Mouse (Mus musculus) frontal cortex, adult (tissue): ENCODE measurements around the gene Ndufv3.
"Not testable (repeated sequence)": the region's sequence is repeated elsewhere in the genome, so short reads cannot be mapped to it uniquely, and the experiment has no call there.

ENCODE experiments used
- ATAC-seq: cut with Nextera tagmentation; 2 replicates; pipeline ENCODE4 v1.9.2; 2017; ENCODE audit warnings: mild to moderate bottlenecking, moderate library complexity, mixed read lengths; ENCODE audit not compliant: low TSS enrichment

Gene Ndufv3

GRCm38 (mm10) chr17:31511792-31512495 lies 8.0 kb upstream of the Ndufv3 start:
- peak; percentile 95 for ATAC-seq

GRCm38 (mm10) chr17:31512593-31512992 lies 7.3 kb upstream of the Ndufv3 start:
- ATAC-seq = no peak

- no peak for ATAC-seq
Observed at GRCm38 (mm10) chr17:31514696-31515095, 5.2 kb upstream of the Ndufv3 start.

GRCm38 (mm10) chr17:31519344-31519945 lies 470 bp upstream of the Ndufv3 start:
- peak; percentile 71 for ATAC-seq

GRCm38 (mm10) chr17:31520895-31521294 lies 980 bp downstream of the Ndufv3 start:
- ATAC-seq = no peak

- no peak for ATAC-seq
Observed at GRCm38 (mm10) chr17:31521948-31522347, 2.0 kb downstream of the Ndufv3 start.

GRCm38 (mm10) chr17:31525114-31525513 lies 5.2 kb downstream of the Ndufv3 start:
- ATAC-seq = no peak

GRCm38 (mm10) chr17:31525816-31526215 lies 5.9 kb downstream of the Ndufv3 start:
- ATAC-seq = no peak

- no peak; the same call in 1 of the 2 replicates for ATAC-seq
Observed at GRCm38 (mm10) chr17:31529314-31529713, 9.4 kb downstream of the Ndufv3 start.

GRCm38 (mm10) chr17:31531441-31532158 lies 11.7 kb downstream of the Ndufv3 start:
- no peak for ATAC-seq

GRCm38 (mm10) chr17:31532331-31532730 lies 12.4 kb downstream of the Ndufv3 start:
- ATAC-seq = not testable (repeated sequence)

GRCm38 (mm10) chr17:31535358-31535757 lies 15.4 kb downstream of the Ndufv3 start:
- ATAC-seq = peak; percentile 9; the same call in 1 of the 2 replicates

- peak; percentile 96 for ATAC-seq
Observed at GRCm38 (mm10) chr17:31535871-31536629, 16.1 kb downstream of the Ndufv3 start.

GRCm38 (mm10) chr17:31540101-31540500 lies 20.2 kb downstream of the Ndufv3 start:
- ATAC-seq = no peak

- no peak for ATAC-seq
Observed at GRCm38 (mm10) chr17:31540809-31541459, 21.0 kb downstream of the Ndufv3 start.

- peak; percentile 23; the same call in 1 of the 2 replicates for ATAC-seq
Observed at GRCm38 (mm10) chr17:31541460-31541831, 21.5 kb downstream of the Ndufv3 start.

- no peak for ATAC-seq
Observed at GRCm38 (mm10) chr17:31543574-31543973, 23.7 kb downstream of the Ndufv3 start.

- ATAC-seq = no peak
Observed at GRCm38 (mm10) chr17:31546444-31547196, 26.7 kb downstream of the Ndufv3 start.

- no peak for ATAC-seq
Observed at GRCm38 (mm10) chr17:31547974-31548373, 28.1 kb downstream of the Ndufv3 start.

GRCm38 (mm10) chr17:31549389-31549788 lies 29.5 kb downstream of the Ndufv3 start:
- no peak for ATAC-seq

- not testable (repeated sequence) for ATAC-seq
Observed at GRCm38 (mm10) chr17:31552601-31553000, 32.7 kb downstream of the Ndufv3 start.
